Mouse (Mus musculus): ENCODE results near the gene Ceacam19. TPM values are rescaled to one million over a fixed set of nuclear protein-coding genes. Genes with fewer than 3 reads are reported as not detected.
"Not testable (repeated sequence)": the region's sequence is repeated elsewhere in the genome, so short reads cannot be mapped to it uniquely, and the experiment has no call there.

Ceacam19 gene
- polyA plus RNA-seq, 1 experiment = not detected

- H3K4me3 ChIP-seq (ENCODE audit: insufficient read depth, poor library complexity, severe bottlenecking) = no peak overlapping the region
- no peak for TF ChIP-seq CEBPB (IDR thresholded peaks at IDR 0.05; ENCODE audit: low read depth)
- no peak for TF ChIP-seq MYOD1 (IDR thresholded peaks at IDR 0.05; ENCODE audit: control insufficient read depth, insufficient read length, low read depth)
- no peak for TF ChIP-seq MYOG (IDR thresholded peaks at IDR 0.05; ENCODE audit: control insufficient read depth, extremely low read depth, insufficient read length)
- no peak for TF ChIP-seq FOSL1 (IDR thresholded peaks at IDR 0.05; ENCODE audit: insufficient read depth, low read length, poor library complexity, severe bottlenecking)
- TF ChIP-seq USF1 (IDR thresholded peaks at IDR 0.05; ENCODE audit: low read depth) = no peak
- TF ChIP-seq CTCF (IDR thresholded peaks at IDR 0.05; ENCODE audit: control insufficient read depth, insufficient read depth, insufficient read length) = no peak
- no peak for TF ChIP-seq MAX (IDR thresholded peaks at IDR 0.05)
These were observed 44.5 kb upstream of the Ceacam19 start for GRCm38 (mm10) chr7:19932133-19932876.

GRCm38 (mm10) chr7:19930481-19930880 lies 42.7 kb upstream of the Ceacam19 start:
- H3K79me3 ChIP-seq (ENCODE audit: low read depth); H3K36me3 ChIP-seq (ENCODE audit: control insufficient read depth, insufficient read depth); H3K27me3 ChIP-seq (ENCODE audit: control insufficient read depth, insufficient read depth, insufficient read length); H3K79me2 ChIP-seq (ENCODE audit: control insufficient read depth, insufficient read depth); H3K4me3 ChIP-seq (ENCODE audit: insufficient read depth, poor library complexity, severe bottlenecking); H3ac ChIP-seq (ENCODE audit: control insufficient read depth, insufficient read length, low read depth): not testable (repeated sequence)

More at GRCm38 (mm10) chr7:19932133-19932876, 44.5 kb upstream of the Ceacam19 start:
- H3K27me3 ChIP-seq (ENCODE audit: control insufficient read depth, insufficient read depth, insufficient read length) = no peaks in the 10 kb centered on the region
- no peaks in the 10 kb centered on the region for H3K79me3 ChIP-seq (ENCODE audit: low read depth)
- H3K36me3 ChIP-seq (ENCODE audit: control insufficient read depth, insufficient read depth) = no peaks in the 10 kb centered on the region
- H3ac ChIP-seq (ENCODE audit: control insufficient read depth, insufficient read length, low read depth) = no peak overlapping the region
- no peaks in the 10 kb centered on the region for H3K79me2 ChIP-seq (ENCODE audit: control insufficient read depth, insufficient read depth)

GRCm38 (mm10) chr7:19928486-19928885 lies 40.7 kb upstream of the Ceacam19 start:
- no peak overlapping the region for H3ac ChIP-seq (ENCODE audit: control insufficient read depth, insufficient read length, low read depth)
- H3K27me3 ChIP-seq (ENCODE audit: control insufficient read depth, insufficient read depth, insufficient read length) = no peaks in the 10 kb centered on the region
- no peak overlapping the region for H3K4me3 ChIP-seq (ENCODE audit: insufficient read depth, poor library complexity, severe bottlenecking)
- H3K36me3 ChIP-seq (ENCODE audit: control insufficient read depth, insufficient read depth) = no peaks in the 10 kb centered on the region
- no peak for TF ChIP-seq MYOG (IDR thresholded peaks at IDR 0.05; ENCODE audit: control insufficient read depth, extremely low read depth, insufficient read length)
- no peak for TF ChIP-seq MAX (IDR thresholded peaks at IDR 0.05)
- no peak for TF ChIP-seq USF1 (IDR thresholded peaks at IDR 0.05; ENCODE audit: low read depth)
- TF ChIP-seq FOSL1 (IDR thresholded peaks at IDR 0.05; ENCODE audit: insufficient read depth, low read length, poor library complexity, severe bottlenecking) = no peak
- TF ChIP-seq CTCF (IDR thresholded peaks at IDR 0.05; ENCODE audit: control insufficient read depth, insufficient read depth, insufficient read length) = no peak
- no peak for TF ChIP-seq MYOD1 (IDR thresholded peaks at IDR 0.05; ENCODE audit: control insufficient read depth, insufficient read length, low read depth)
- TF ChIP-seq CEBPB (IDR thresholded peaks at IDR 0.05; ENCODE audit: low read depth) = no peak
- no peaks in the 10 kb centered on the region for H3K79me2 ChIP-seq (ENCODE audit: control insufficient read depth, insufficient read depth)
- no peaks in the 10 kb centered on the region for H3K79me3 ChIP-seq (ENCODE audit: low read depth)

- TF ChIP-seq MYOD1 (IDR thresholded peaks at IDR 0.05; ENCODE audit: control insufficient read depth, insufficient read length, low read depth) (no peak), FOSL1 (IDR thresholded peaks at IDR 0.05; ENCODE audit: insufficient read depth, low read length, poor library complexity, severe bottlenecking) (no peak), MYOG (IDR thresholded peaks at IDR 0.05; ENCODE audit: control insufficient read depth, extremely low read depth, insufficient read length) (no peak), CTCF (IDR thresholded peaks at IDR 0.05; ENCODE audit: control insufficient read depth, insufficient read depth, insufficient read length) (no peak), USF1 (IDR thresholded peaks at IDR 0.05; ENCODE audit: low read depth) (no peak), CEBPB (IDR thresholded peaks at IDR 0.05; ENCODE audit: low read depth) (no peak), MAX (IDR thresholded peaks at IDR 0.05) (no peak)
- H3K79me3 ChIP-seq (ENCODE audit: low read depth) = no peaks in the 10 kb centered on the region
These were observed 39.2 kb upstream of the Ceacam19 start for GRCm38 (mm10) chr7:19926849-19927480.

GRCm38 (mm10) chr7:19925376-19925775 lies 37.6 kb upstream of the Ceacam19 start:
- Histone ChIP-seq H3K36me3 (ENCODE audit: control insufficient read depth, insufficient read depth) (no peaks in the 10 kb centered on the region), H3K79me3 (ENCODE audit: low read depth) (no peaks in the 10 kb centered on the region), H3K79me2 (ENCODE audit: control insufficient read depth, insufficient read depth) (peaks cover 15% of the 10 kb centered on the region), H3K27me3 (ENCODE audit: control insufficient read depth, insufficient read depth, insufficient read length) (no peaks in the 10 kb centered on the region), H3ac (ENCODE audit: control insufficient read depth, insufficient read length, low read depth) (no peak overlapping the region), H3K4me3 (ENCODE audit: insufficient read depth, poor library complexity, severe bottlenecking) (no peak overlapping the region)
- TF ChIP-seq CTCF (IDR thresholded peaks at IDR 0.05; ENCODE audit: control insufficient read depth, insufficient read depth, insufficient read length) (no peak), MYOG (IDR thresholded peaks at IDR 0.05; ENCODE audit: control insufficient read depth, extremely low read depth, insufficient read length) (no peak), FOSL1 (IDR thresholded peaks at IDR 0.05; ENCODE audit: insufficient read depth, low read length, poor library complexity, severe bottlenecking) (no peak), CEBPB (IDR thresholded peaks at IDR 0.05; ENCODE audit: low read depth) (no peak), MYOD1 (IDR thresholded peaks at IDR 0.05; ENCODE audit: control insufficient read depth, insufficient read length, low read depth) (no peak)

More at GRCm38 (mm10) chr7:19926849-19927480, 39.2 kb upstream of the Ceacam19 start:
- H3ac ChIP-seq (ENCODE audit: control insufficient read depth, insufficient read length, low read depth) = no peak overlapping the region
- peaks cover 5% of the 10 kb centered on the region for H3K79me2 ChIP-seq (ENCODE audit: control insufficient read depth, insufficient read depth)
- H3K4me3 ChIP-seq (ENCODE audit: insufficient read depth, poor library complexity, severe bottlenecking) = no peak overlapping the region
- no peaks in the 10 kb centered on the region for H3K27me3 ChIP-seq (ENCODE audit: control insufficient read depth, insufficient read depth, insufficient read length)
- H3K36me3 ChIP-seq (ENCODE audit: control insufficient read depth, insufficient read depth) = no peaks in the 10 kb centered on the region
